Mouse (Mus musculus) hindbrain, embryonic 14.5 days (tissue): ENCODE measurements around the gene Olfr1425. TPM values are rescaled to one million over a fixed set of nuclear protein-coding genes. Genes with fewer than 3 reads are reported as not detected.
"Not testable (repeated sequence)": the region's sequence is repeated elsewhere in the genome, so short reads cannot be mapped to it uniquely, and the experiment has no call there.

ENCODE experiments used
- ATAC-seq: fragments of 200-750 bp; cut with Nextera tagmentation; 2 replicates; pipeline ENCODE4 v1.8.0; 2017; ENCODE audit warnings: moderate number of reproducible peaks, mild to moderate bottlenecking, moderate TSS enrichment, moderate library complexity; ENCODE audit not compliant: low FRiP score
- DNase-seq: peaks from one replicate; pipeline ENCODE4 v3.0.0-alpha.2; 2015; ENCODE audit warnings: low spot score
- H3K27ac ChIP-seq: fragments of 300-500 bp; sonication (generic); 2 replicates; pipeline ENCODE4 v1.5.1; 2014; ENCODE audit warnings: mild to moderate bottlenecking, moderate library complexity
- H3K27me3 ChIP-seq: fragments of 300-500 bp; sonication (generic); 2 replicates; pipeline ENCODE4 v1.6.1; 2014; ENCODE audit warnings: mild to moderate bottlenecking, low read length, mixed read lengths; ENCODE audit not compliant: control insufficient read depth, insufficient read depth
- H3K36me3 ChIP-seq: fragments of 300-500 bp; sonication (generic); replicated peaks from 2 replicates; pipeline ENCODE4 v1.6.1; 2014; ENCODE audit not compliant: control insufficient read depth, insufficient read depth
- H3K4me1 ChIP-seq: fragments of 300-500 bp; sonication (generic); replicated peaks from 2 replicates; pipeline ENCODE4 v1.6.1; 2014; ENCODE audit warnings: antibody characterized with exemption, low read length, mixed read lengths; ENCODE audit not compliant: control insufficient read depth, insufficient read depth
- H3K4me2 ChIP-seq: fragments of 300-500 bp; sonication (generic); replicated peaks from 2 replicates; pipeline ENCODE4 v1.6.1; 2014; ENCODE audit warnings: mild to moderate bottlenecking, moderate library complexity
- H3K4me3 ChIP-seq: fragments of 300-500 bp; sonication (generic); replicated peaks from 2 replicates; pipeline ENCODE4 v1.5.1; 2014; ENCODE audit warnings: mild to moderate bottlenecking, low read length
- H3K9ac ChIP-seq: fragments of 300-500 bp; sonication (generic); 2 replicates; pipeline ENCODE4 v1.6.1; 2014
- H3K9me3 ChIP-seq: fragments of 300-500 bp; sonication (generic); 2 replicates; pipeline ENCODE4 v1.6.1; 2016; ENCODE audit warnings: low read length; ENCODE audit not compliant: control insufficient read depth
- WGBS: fragments of 180-500 bp; shearing (Covaris S2); extraction: QIAGEN DNeasy Blood & Tissue Kit; methylation state at CpG from one replicate; pipeline ENCODE4 v1.1.7; 2014; 5-methylcytosine and 5-hydroxymethylcytosine counted together
- polyA plus RNA-seq: library from polyadenylated mRNA; unstranded; fragments of >200 nt; fragmentation: Nextera tagmentation; extraction: Ambion mirVana; gene quantifications from 2 replicates; pipeline ENCODE4 v1.2.1, GENCODE M21; 2014

Gene Olfr1425
- polyA plus RNA-seq, 1 experiment from 2014 or later, result not detected

- H3K27ac ChIP-seq, H3K4me2 ChIP-seq, H3K4me3 ChIP-seq, H3K9ac ChIP-seq, ATAC-seq, H3K36me3 ChIP-seq, DNase-seq, H3K27me3 ChIP-seq, H3K9me3 ChIP-seq, H3K4me1 ChIP-seq: not testable (repeated sequence)
- 96% methylated on average over 1 of the region's 1 CpGs for WGBS
Measured at GRCm38 (mm10) chr19:12062582-12062981, 14.9 kb downstream of the Olfr1425 start, which contains the start of gene Olfr1424. TSS of gene Olfr1424 (minus strand) at chr19:12062682.

DNA sequence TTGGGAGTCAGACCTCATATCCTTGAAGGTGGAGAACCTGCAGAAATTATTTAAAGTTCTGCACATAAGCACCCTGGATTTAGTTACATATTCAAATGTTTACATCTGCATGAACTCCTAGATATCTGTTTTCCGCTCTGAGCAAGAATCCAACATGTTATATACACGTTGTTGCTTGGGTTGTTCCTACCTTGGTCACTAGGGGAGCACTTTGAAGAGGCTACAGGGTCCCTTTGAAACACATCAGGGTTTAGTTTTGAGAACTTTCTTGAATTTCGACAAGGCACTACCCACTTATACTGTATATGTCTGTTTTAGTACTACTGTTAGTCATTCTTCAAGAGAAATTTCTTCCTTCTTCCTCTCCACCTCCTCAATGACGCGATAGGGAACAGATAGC lies 34.4 kb downstream of the Olfr1425 start:
- WGBS, result 95% methylated on average over 5 of the region's 5 CpGs
- no peaks in the 10 kb centered on the region for H3K9me3 ChIP-seq
- no peaks in the 10 kb centered on the region for H3K4me1 ChIP-seq
- no peak for ATAC-seq
- no peak overlapping the region for H3K27ac ChIP-seq
- no peak overlapping the region for H3K4me2 ChIP-seq
- no peaks in the 10 kb centered on the region for H3K27me3 ChIP-seq
- H3K4me3 ChIP-seq, result no peak overlapping the region
- H3K36me3 ChIP-seq, result no peaks in the 10 kb centered on the region
- no peak overlapping the region for H3K9ac ChIP-seq
- DNase-seq, result no peak

DNA sequence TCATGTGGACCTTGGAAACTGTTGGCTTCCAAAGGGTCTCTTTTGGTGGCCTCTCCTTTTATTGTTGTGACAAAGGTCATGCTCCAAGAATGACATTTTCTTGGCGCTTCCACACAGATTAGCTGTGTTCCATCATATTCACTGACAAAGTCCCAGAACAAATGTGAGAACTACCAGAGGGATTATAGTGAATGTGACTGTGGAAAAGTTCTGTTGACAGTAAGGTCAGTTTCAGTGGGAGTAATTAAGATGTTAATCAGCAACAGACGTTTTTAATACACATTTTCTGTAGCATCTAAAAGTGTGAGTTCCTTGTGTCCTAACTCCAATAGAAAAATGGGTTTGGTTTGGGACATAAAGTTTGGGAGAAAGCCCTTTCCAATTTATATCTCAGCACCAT lies 36.3 kb downstream of the Olfr1425 start, which contains the start of gene Olfr1423:
Gene Olfr1423 (minus strand): TSS at position 101 of the 400 bp plus-strand sequence.
- Histone ChIP-seq H3K4me2 (no peak within 1 kb of the TSS), H3K9ac (no peak within 1 kb of the TSS), H3K9me3 (no peaks in the 10 kb centered on the region), H3K27ac (no peak within 1 kb of the TSS), H3K36me3 (no peaks in the 10 kb centered on the region), H3K4me1 (no peaks in the 10 kb centered on the region), H3K4me3 (no peak within 1 kb of the TSS), H3K27me3 (no peaks in the 10 kb centered on the region)
- ATAC-seq, result no peak
- 73% methylated on average over 2 of the region's 2 CpGs for WGBS
- DNase-seq, result no peak

DNA sequence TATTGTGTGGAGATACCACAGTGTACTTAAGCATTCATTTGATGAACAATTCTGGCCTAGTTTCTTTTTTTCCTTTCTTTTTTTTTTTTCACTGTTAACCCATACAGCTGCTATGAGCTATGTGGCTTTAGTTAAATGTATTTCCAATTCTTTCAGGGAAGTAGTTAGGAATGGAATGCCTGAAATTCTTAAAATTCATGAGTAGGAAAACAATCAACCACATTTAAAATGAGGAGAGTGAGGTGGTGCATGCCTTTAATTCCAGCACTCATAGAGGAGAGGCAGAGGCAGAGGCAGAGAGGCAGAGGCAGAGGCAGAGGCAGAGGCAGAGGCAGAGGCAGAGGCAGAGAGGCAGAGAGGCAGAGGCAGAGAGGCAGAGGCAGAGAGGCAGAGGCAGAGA lies 39.8 kb downstream of the Olfr1425 start:
- Histone ChIP-seq H3K9ac (no peak overlapping the region), H3K27me3 (no peaks in the 10 kb centered on the region), H3K27ac (no peak overlapping the region), H3K9me3 (no peaks in the 10 kb centered on the region), H3K36me3 (no peaks in the 10 kb centered on the region), H3K4me1 (no peaks in the 10 kb centered on the region), H3K4me2 (no peak overlapping the region), H3K4me3 (no peak overlapping the region)
- DNase-seq (no peak), ATAC-seq (no peak)

DNA sequence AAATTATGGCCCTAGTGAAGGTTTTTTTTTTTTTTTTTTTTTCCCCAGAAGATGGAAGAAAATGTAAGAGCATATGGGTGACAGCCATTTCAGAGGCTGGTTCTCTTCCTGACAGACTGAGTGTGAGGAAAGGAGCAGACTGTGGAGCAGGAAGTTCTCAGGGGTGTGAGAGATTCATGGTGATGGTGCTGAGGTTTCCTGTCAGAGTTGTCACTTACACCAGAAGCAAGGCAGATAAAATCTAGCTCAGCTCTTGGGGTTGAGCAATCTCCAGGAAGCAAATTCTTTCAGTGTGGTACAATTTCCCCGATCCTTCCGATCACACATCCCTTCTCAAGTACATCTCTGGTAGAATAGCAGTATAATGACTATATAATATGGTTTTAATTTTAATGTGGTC lies 50.9 kb downstream of the Olfr1425 start:
- ATAC-seq, result no peak
- Histone ChIP-seq H3K27ac (no peak overlapping the region), H3K27me3 (no peaks in the 10 kb centered on the region), H3K9ac (no peak overlapping the region), H3K4me2 (no peak overlapping the region), H3K4me3 (no peak overlapping the region), H3K36me3 (no peaks in the 10 kb centered on the region), H3K4me1 (no peaks in the 10 kb centered on the region), H3K9me3 (no peaks in the 10 kb centered on the region)
- DNase-seq, result no peak
- 92% methylated on average over 2 of the region's 2 CpGs for WGBS

GRCm38 (mm10) chr19:12025333-12025732 lies 52.2 kb downstream of the Olfr1425 start:
- DNase-seq, result no peak

GRCm38 (mm10) chr19:12024149-12024548 lies 53.4 kb downstream of the Olfr1425 start:
- DNase-seq, result no peak
- no peaks in the 10 kb centered on the region for H3K27me3 ChIP-seq
- 88% methylated on average over 4 of the region's 4 CpGs for WGBS
- no peaks in the 10 kb centered on the region for H3K4me1 ChIP-seq
- no peak overlapping the region for H3K4me2 ChIP-seq
- H3K36me3 ChIP-seq, result no peaks in the 10 kb centered on the region
- no peak for ATAC-seq
- no peak overlapping the region for H3K9ac ChIP-seq
- no peak overlapping the region for H3K4me3 ChIP-seq
- no peak overlapping the region for H3K27ac ChIP-seq
- no peaks in the 10 kb centered on the region for H3K9me3 ChIP-seq

More at GRCm38 (mm10) chr19:12025333-12025732, 52.2 kb downstream of the Olfr1425 start:
- ATAC-seq, result no peak
- Histone ChIP-seq H3K4me3 (no peak overlapping the region), H3K27ac (no peak overlapping the region), H3K4me2 (no peak overlapping the region), H3K9me3 (no peaks in the 10 kb centered on the region), H3K27me3 (no peaks in the 10 kb centered on the region), H3K36me3 (no peaks in the 10 kb centered on the region), H3K9ac (no peak overlapping the region), H3K4me1 (no peaks in the 10 kb centered on the region)
- WGBS, result 96% methylated on average over 3 of the region's 3 CpGs

Other genes starting within 250 kb of the Olfr1425 start
- gene Olfr1417, start 238.5 kb downstream of the Olfr1425 start, polyA plus RNA-seq, result 0.08 TPM in 1 of 2 replicates, not detected in the other
- gene Olfr1418, start 216.7 kb downstream of the Olfr1425 start, polyA plus RNA-seq, result not detected in 2 replicates
- gene Olfr1419, start 202.6 kb downstream of the Olfr1425 start, polyA plus RNA-seq, result not detected in 2 replicates
- 0.07 TPM in 1 of 2 replicates, not detected in the other for gene Olfr1420, start 191.2 kb downstream of the Olfr1425 start, polyA plus RNA-seq
- gene Patl1, start 165.3 kb downstream of the Olfr1425 start, polyA plus RNA-seq, result 19.3 and 20.0 TPM in 2 replicates
- gene Osbp, start 111.8 kb downstream of the Olfr1425 start, polyA plus RNA-seq, result 6.6 and 6.9 TPM in 2 replicates
- not detected in 2 replicates for gene Olfr1423, start 36.4 kb downstream of the Olfr1425 start, polyA plus RNA-seq
- not detected in 2 replicates for gene Olfr1424, start 15.0 kb downstream of the Olfr1425 start, polyA plus RNA-seq
- gene Olfr1426, start 14.3 kb upstream of the Olfr1425 start, polyA plus RNA-seq, result not detected in 2 replicates
- not detected in 2 replicates for gene Olfr1427, start 25.6 kb upstream of the Olfr1425 start, polyA plus RNA-seq
- not detected in 2 replicates for gene Olfr1428, start 38.2 kb upstream of the Olfr1425 start, polyA plus RNA-seq
- not detected in 2 replicates for gene Olfr76, start 45.5 kb upstream of the Olfr1425 start, polyA plus RNA-seq
- gene Olfr1555-ps1, start 92.4 kb upstream of the Olfr1425 start, polyA plus RNA-seq, result not detected in 2 replicates
- not detected in 2 replicates for gene Olfr1431, start 122.9 kb upstream of the Olfr1425 start, polyA plus RNA-seq
- not detected in 2 replicates for gene Olfr1432, start 154.9 kb upstream of the Olfr1425 start, polyA plus RNA-seq
- not detected in 2 replicates for gene Olfr262, start 163.9 kb upstream of the Olfr1425 start, polyA plus RNA-seq
- gene Olfr235, start 183.3 kb upstream of the Olfr1425 start, polyA plus RNA-seq, result not detected in 2 replicates
- not detected in 2 replicates for gene Olfr1434, start 202.1 kb upstream of the Olfr1425 start, polyA plus RNA-seq
- gene Olfr1436, start 221.4 kb upstream of the Olfr1425 start, polyA plus RNA-seq, result not detected in 2 replicates
- gene Olfr1437, start 247.4 kb upstream of the Olfr1425 start, polyA plus RNA-seq, result not detected in 2 replicates